In genomic region chr12:15455744-15456143, GRCm38 (mm10) we compare ENCODE assay signal across 15 mouse cellular contexts.
"Had no signal": no experiment of that assay in that cellular context is flagged by ENCODE, and none has a peak within 500 bp of the region (broad histone marks: within the 10 kb centered on the region; RNA-seq: fewer than 3 reads in every experiment).

No protein-coding gene starts in this region.

- H3K27ac ChIP-seq: lung, embryonic 15.5 days; macrophage; midbrain, embryonic 13.5 days; midbrain, embryonic 15.5 days; neural tube, embryonic 12.5 days; stomach, embryonic 15.5 days; stomach, postnatal 0 days had no signal

- H3K27me3 ChIP-seq: lung, embryonic 15.5 days; megakaryocyte, embryonic 14.5 days; midbrain, embryonic 13.5 days; midbrain, embryonic 15.5 days; neural tube, embryonic 12.5 days; stomach, embryonic 15.5 days had no signal

- ATAC-seq: liver, postnatal 0 days; lung, postnatal 0 days; midbrain, embryonic 13.5 days; midbrain, embryonic 15.5 days had no signal

- DNase-seq: liver, postnatal 0 days; lung, adult 2 months; lung, postnatal 14 days; lung, postnatal 36 days; thymus, postnatal 14 days; thymus, postnatal 36 days had no signal

- H3K4me1 ChIP-seq: lung, embryonic 15.5 days; megakaryocyte, embryonic 14.5 days; midbrain, embryonic 13.5 days; midbrain, embryonic 15.5 days; neural tube, embryonic 12.5 days; stomach, embryonic 15.5 days had no signal

- H3K4me3 ChIP-seq: lung, embryonic 15.5 days; megakaryocyte, embryonic 14.5 days; midbrain, embryonic 13.5 days; midbrain, embryonic 15.5 days; neural tube, embryonic 12.5 days; stomach, embryonic 15.5 days had no signal

- H3K36me3 ChIP-seq: lung, embryonic 15.5 days; midbrain, embryonic 13.5 days; midbrain, embryonic 15.5 days; neural tube, embryonic 12.5 days; stomach, embryonic 15.5 days had no signal
